Mouse (Mus musculus): ENCODE results near the gene 1700037H04Rik. TPM values are rescaled to one million over a fixed set of nuclear protein-coding genes. Genes with fewer than 3 reads are reported as not detected.
A peak's percentile ranks its signal among the peaks of the same experiment; 100 is the strongest.

1700037H04Rik gene
- polyA plus RNA-seq, 1 experiment from 2014 or later, result 88.9 TPM

DNA sequence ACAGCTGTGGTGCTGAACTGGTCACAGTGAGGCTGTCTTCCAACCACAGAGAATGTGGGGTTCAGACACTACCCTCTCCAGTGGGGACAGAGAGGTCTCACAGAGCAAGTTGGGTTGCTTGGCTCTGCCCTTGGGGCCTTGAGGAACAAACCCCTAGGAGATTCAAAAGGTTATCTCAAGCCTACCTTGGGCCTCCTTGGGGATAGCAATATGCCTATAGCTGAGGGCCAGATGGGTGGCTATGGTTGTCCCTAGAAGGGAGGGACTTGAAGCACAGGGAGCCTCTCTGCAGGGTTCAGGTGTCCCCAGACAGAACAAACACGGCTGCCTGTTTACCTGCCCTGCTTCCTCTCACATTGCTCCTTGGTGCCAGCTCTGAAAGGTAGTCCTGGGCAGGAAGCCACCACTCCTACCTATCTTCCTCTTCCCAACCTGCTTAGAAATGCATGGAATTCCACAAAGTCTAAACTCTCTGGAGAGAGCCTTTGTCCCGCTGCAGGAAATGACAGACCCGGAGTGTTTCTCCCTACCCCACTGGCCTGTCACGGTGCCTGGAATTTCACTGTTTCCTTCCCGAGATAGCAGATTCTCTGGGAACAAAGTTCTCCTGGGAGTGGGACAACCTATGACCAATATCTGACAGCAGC is 19.9 kb downstream of the 1700037H04Rik start:
- Histone ChIP-seq H3K4me3 (ENCODE audit: low read depth, low read length) (no peak overlapping the region), H3K9ac (replicated peaks; ENCODE audit: low read depth, low read length) (no peak overlapping the region), H3K36me3 (ENCODE audit: control insufficient read depth, insufficient read depth, low read length) (peaks cover 53% of the 10 kb centered on the region), H3K27me3 (ENCODE audit: control insufficient read depth, insufficient read depth, low read length) (no peaks in the 10 kb centered on the region), H3K4me2 (replicated peaks; ENCODE audit: low read depth, low read length) (no peak overlapping the region), H3K4me1 (ENCODE audit: control insufficient read depth, insufficient read depth, low read length) (no peaks in the 10 kb centered on the region), H3K27ac (ENCODE audit: low read length) (peak overlapping the region; percentile 23; the same call in 1 of the 2 replicates), H3K9me3 (ENCODE audit: control insufficient read depth, low read depth, low read length) (no peaks in the 10 kb centered on the region)
- no peak for ATAC-seq (ENCODE audit: insufficient number of reproducible peaks, insufficient read depth, low FRiP score, low read depth)
- 35% methylated on average over 5 of the region's 5 CpGs for WGBS

DNA sequence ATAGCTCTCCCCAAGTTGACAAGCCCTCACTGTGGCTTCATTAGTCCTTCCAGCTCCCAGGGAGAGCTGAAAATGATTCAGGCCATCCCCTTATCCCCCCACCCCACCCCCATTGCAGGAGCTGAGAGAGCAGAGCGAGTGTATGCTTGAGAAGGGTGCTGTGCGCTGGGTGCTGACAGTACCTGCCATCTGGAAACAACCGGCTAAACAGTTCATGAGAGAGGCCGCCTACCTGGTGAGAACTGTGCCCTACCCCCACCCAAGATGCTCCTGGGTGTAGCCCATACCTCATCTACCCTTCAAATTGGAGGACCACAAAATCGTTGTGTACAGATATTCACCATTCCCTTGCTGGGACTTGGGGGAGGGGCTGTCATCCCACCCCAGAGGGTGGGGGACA is 20.6 kb downstream of the 1700037H04Rik start:
- Histone ChIP-seq H3K27ac (ENCODE audit: low read length) (no peak overlapping the region), H3K27me3 (ENCODE audit: control insufficient read depth, insufficient read depth, low read length) (no peaks in the 10 kb centered on the region), H3K4me3 (ENCODE audit: low read depth, low read length) (no peak overlapping the region), H3K36me3 (ENCODE audit: control insufficient read depth, insufficient read depth, low read length) (peaks cover 53% of the 10 kb centered on the region), H3K4me2 (replicated peaks; ENCODE audit: low read depth, low read length) (no peak overlapping the region), H3K9ac (replicated peaks; ENCODE audit: low read depth, low read length) (no peak overlapping the region), H3K9me3 (ENCODE audit: control insufficient read depth, low read depth, low read length) (no peaks in the 10 kb centered on the region), H3K4me1 (ENCODE audit: control insufficient read depth, insufficient read depth, low read length) (no peaks in the 10 kb centered on the region)
- no peak for ATAC-seq (ENCODE audit: insufficient number of reproducible peaks, insufficient read depth, low FRiP score, low read depth)
- WGBS, result 83% methylated on average over 5 of the region's 5 CpGs

DNA sequence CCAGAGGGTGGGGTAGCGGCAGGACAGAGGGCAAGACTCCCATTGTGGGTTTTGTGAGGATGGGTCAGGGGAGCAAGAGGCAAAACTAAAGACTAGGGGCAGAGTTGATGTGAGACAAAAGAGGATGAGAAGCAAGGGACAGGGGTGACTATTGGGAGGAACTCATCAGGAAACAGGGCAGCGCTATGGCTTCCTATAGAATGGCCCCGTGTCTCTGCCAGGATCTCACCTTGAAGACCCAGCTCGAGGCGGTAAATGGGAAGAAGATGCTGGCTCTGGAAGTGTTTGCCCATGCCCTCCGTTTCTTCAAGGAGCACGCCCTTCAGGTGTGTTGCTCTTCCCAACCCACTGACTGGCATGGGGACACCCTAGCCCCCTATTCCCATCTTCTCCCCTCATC is 21.1 kb downstream of the 1700037H04Rik start:
- 88% methylated on average over 7 of the region's 7 CpGs for WGBS
- H3K9ac ChIP-seq (replicated peaks; ENCODE audit: low read depth, low read length), result no peak overlapping the region
- no peaks in the 10 kb centered on the region for H3K4me1 ChIP-seq (ENCODE audit: control insufficient read depth, insufficient read depth, low read length)
- peaks cover 53% of the 10 kb centered on the region for H3K36me3 ChIP-seq (ENCODE audit: control insufficient read depth, insufficient read depth, low read length)
- no peak overlapping the region for H3K4me2 ChIP-seq (replicated peaks; ENCODE audit: low read depth, low read length)
- H3K9me3 ChIP-seq (ENCODE audit: control insufficient read depth, low read depth, low read length), result no peaks in the 10 kb centered on the region
- ATAC-seq (ENCODE audit: insufficient number of reproducible peaks, insufficient read depth, low FRiP score, low read depth), result no peak
- no peak overlapping the region for H3K27ac ChIP-seq (ENCODE audit: low read length)
- no peak overlapping the region for H3K4me3 ChIP-seq (ENCODE audit: low read depth, low read length)
- no peaks in the 10 kb centered on the region for H3K27me3 ChIP-seq (ENCODE audit: control insufficient read depth, insufficient read depth, low read length)

DNA sequence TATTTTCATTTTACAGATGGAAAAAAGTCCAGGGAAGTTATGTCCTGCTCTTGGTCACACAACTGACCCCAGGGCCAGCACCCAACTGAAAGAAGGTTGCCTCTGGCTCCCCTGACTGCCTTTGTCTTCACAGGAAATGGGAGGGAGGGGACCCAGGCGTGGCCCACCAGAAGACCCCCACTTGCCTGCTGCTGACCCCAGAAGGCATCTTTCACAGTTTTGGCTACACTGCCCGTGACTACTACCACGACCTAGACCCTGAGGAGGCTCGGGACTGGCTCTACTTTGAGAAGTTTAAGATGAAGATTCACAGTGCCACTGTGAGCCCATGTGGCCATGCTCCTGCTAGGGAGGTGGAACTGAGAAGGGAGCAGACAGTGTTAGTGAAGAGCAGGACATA is 21.6 kb downstream of the 1700037H04Rik start:
- Histone ChIP-seq H3K9ac (replicated peaks; ENCODE audit: low read depth, low read length) (no peak overlapping the region), H3K4me1 (ENCODE audit: control insufficient read depth, insufficient read depth, low read length) (no peaks in the 10 kb centered on the region), H3K4me2 (replicated peaks; ENCODE audit: low read depth, low read length) (no peak overlapping the region), H3K36me3 (ENCODE audit: control insufficient read depth, insufficient read depth, low read length) (peaks cover 50% of the 10 kb centered on the region), H3K9me3 (ENCODE audit: control insufficient read depth, low read depth, low read length) (no peaks in the 10 kb centered on the region), H3K4me3 (ENCODE audit: low read depth, low read length) (no peak overlapping the region), H3K27ac (ENCODE audit: low read length) (no peak overlapping the region), H3K27me3 (ENCODE audit: control insufficient read depth, insufficient read depth, low read length) (no peaks in the 10 kb centered on the region)
- no peak for ATAC-seq (ENCODE audit: insufficient number of reproducible peaks, insufficient read depth, low FRiP score, low read depth)
- 73% methylated on average over 4 of the region's 4 CpGs for WGBS

DNA sequence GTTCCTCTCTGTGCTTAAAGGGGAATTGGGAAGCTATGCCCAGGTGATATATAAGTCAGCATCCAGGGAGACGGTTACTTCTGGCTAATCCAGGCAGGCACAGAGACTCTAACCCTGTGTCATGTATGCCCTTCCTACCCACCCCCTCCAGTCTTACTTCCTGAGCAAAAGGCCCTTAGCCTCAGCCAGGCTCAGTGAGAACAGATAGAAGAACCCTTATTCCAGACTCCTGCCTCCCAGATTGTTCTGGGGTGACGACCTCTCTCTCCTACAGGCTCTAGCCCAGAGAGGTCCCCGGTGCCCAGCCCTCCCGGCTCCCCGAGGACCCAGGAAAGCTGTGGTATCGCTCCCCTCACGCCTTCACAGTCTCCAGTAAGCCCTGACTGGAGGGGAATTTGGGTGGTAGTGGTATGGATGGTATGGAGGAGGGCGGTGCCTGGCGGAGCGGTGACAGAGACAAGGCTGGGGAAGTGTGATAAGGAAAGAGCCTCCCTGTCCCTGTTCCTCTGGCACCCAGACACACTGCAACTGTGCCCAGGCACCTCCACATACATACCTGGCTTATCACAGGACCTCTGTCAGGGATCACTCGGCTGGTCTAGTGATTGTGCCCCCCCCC is 24.3 kb downstream of the 1700037H04Rik start:
- 56% methylated on average over 11 of the region's 11 CpGs for whole genome bisulfite sequencing

DNA sequence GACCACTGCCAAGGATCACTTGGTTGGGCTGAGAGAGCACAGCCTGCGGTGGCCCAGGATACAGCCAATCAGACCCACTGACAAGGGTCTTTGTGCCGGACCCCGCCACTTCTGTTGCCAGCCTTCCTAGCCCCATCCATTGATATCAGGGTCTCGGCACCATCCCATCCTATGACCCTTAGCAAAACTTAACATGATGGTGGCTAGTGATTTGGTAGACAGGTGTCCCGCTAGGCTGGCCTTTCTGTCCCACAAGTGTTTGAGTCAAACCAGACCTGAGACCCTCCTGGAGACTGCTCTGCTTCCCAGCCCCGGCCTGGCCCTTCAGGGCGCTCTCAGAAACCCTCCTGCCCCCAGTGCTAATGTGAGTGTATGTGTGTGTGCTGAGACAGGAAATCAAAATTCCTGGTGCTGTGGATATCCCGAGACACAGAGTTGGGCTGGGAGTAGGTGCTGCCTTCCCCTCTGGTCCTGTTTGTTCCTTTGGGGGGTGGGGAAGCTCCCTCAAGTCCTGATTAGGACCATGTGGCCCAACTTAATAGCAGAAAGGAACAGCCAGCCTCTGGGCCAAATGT is 25.0 kb downstream of the 1700037H04Rik start:
- Histone ChIP-seq H3K27ac (ENCODE audit: low read length) (peak overlapping the region; percentile 7; the same call in 1 of the 2 replicates), H3K9ac (replicated peaks; ENCODE audit: low read depth, low read length) (no peak overlapping the region), H3K4me3 (ENCODE audit: low read depth, low read length) (no peak overlapping the region), H3K27me3 (ENCODE audit: control insufficient read depth, insufficient read depth, low read length) (no peaks in the 10 kb centered on the region), H3K36me3 (ENCODE audit: control insufficient read depth, insufficient read depth, low read length) (peaks cover 44% of the 10 kb centered on the region), H3K9me3 (ENCODE audit: control insufficient read depth, low read depth, low read length) (no peaks in the 10 kb centered on the region), H3K4me1 (ENCODE audit: control insufficient read depth, insufficient read depth, low read length) (no peaks in the 10 kb centered on the region), H3K4me2 (replicated peaks; ENCODE audit: low read depth, low read length) (no peak overlapping the region)
- ATAC-seq (ENCODE audit: insufficient number of reproducible peaks, insufficient read depth, low FRiP score, low read depth), result 0 out of 2 replicates have a peak, but pooled peaks have one; percentile 24
- WGBS, result 79% methylated on average over 8 of the region's 8 CpGs

More for the DNA sequence above, 24.3 kb downstream of the 1700037H04Rik start:
- no peaks in the 10 kb centered on the region for H3K27me3 ChIP-seq (ENCODE audit: control insufficient read depth, insufficient read depth, low read length)
- no peaks in the 10 kb centered on the region for H3K4me1 ChIP-seq (ENCODE audit: control insufficient read depth, insufficient read depth, low read length)
- H3K9me3 ChIP-seq (ENCODE audit: control insufficient read depth, low read depth, low read length), result no peaks in the 10 kb centered on the region
- no peak overlapping the region for H3K4me2 ChIP-seq (replicated peaks; ENCODE audit: low read depth, low read length)
- ATAC-seq (ENCODE audit: insufficient number of reproducible peaks, insufficient read depth, low FRiP score, low read depth), result peak; percentile 81; the same call in 1 of the 2 replicates
- H3K4me3 ChIP-seq (ENCODE audit: low read depth, low read length), result no peak overlapping the region
- no peak overlapping the region for H3K9ac ChIP-seq (replicated peaks; ENCODE audit: low read depth, low read length)
- peaks cover 46% of the 10 kb centered on the region for H3K36me3 ChIP-seq (ENCODE audit: control insufficient read depth, insufficient read depth, low read length)
- no peak overlapping the region for H3K27ac ChIP-seq (ENCODE audit: low read length)

DNA sequence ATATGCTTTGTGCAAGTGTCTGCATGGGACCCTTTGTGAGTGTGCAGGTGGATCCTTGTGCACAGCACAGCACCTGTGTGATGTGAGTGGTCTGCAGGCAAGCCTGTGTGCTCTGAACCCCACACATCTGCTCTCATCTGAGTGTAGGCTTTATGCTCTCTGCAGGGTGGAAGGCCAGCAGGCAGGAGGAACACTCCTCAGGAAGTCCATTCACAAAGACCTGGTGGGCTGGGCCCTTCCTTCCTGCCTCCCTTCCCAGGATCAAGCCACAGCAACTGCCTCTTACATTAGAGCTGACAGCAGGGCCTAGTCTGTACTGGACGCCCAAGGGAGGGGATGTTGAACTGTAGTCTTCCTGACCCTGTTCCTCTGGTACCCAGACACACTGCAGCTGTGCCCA is 25.5 kb downstream of the 1700037H04Rik start:
- Histone ChIP-seq H3K4me3 (ENCODE audit: low read depth, low read length) (no peak overlapping the region), H3K4me1 (ENCODE audit: control insufficient read depth, insufficient read depth, low read length) (peaks cover 2% of the 10 kb centered on the region; the same call in 1 of the 2 replicates), H3K27me3 (ENCODE audit: control insufficient read depth, insufficient read depth, low read length) (no peaks in the 10 kb centered on the region), H3K27ac (ENCODE audit: low read length) (peak overlapping the region; percentile 28; the same call in 1 of the 2 replicates), H3K36me3 (ENCODE audit: control insufficient read depth, insufficient read depth, low read length) (peaks cover 43% of the 10 kb centered on the region), H3K9me3 (ENCODE audit: control insufficient read depth, low read depth, low read length) (no peaks in the 10 kb centered on the region), H3K4me2 (replicated peaks; ENCODE audit: low read depth, low read length) (no peak overlapping the region), H3K9ac (replicated peaks; ENCODE audit: low read depth, low read length) (no peak overlapping the region)
- ATAC-seq (ENCODE audit: insufficient number of reproducible peaks, insufficient read depth, low FRiP score, low read depth), result no peak
- 60% methylated on average over 1 of the region's 1 CpGs for WGBS

DNA sequence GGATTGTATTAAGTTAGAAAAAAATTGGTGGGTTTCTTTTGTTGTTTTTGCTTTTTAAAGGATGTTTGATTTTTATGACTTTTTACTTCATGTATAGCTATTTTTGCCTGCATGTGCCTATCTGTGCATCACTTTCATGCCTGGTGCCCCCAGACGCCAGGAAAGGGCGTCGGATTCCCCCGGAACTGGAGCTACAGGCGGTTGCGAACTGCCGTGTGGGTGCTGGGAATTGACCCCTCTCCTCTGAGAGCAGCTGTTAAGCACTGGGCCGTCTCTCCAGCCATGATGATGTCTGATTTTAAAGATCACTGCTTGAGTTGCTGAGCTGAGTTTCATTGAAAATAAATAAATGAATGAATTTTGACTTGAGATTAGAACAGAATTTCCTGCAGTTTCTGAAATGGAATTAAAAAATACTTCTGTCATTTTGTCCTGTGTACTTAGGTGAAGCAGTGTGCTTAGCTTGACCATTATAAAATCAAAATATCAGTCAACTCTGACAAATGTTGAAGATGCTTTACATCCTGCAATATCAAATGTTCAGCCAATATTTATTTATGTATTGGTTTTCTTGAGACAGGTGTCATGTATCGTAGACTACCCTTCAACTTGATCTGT is 26.8 kb downstream of the 1700037H04Rik start, which contains the start of gene Gm11037:
TSS of gene Gm11037 (plus strand) at position 568 of the 618 bp plus-strand sequence.
- WGBS, result 79% methylated on average over 9 of the region's 9 CpGs
- H3K4me3 ChIP-seq (ENCODE audit: low read depth, low read length), result no peak within 1 kb of the TSS
- peaks cover 29% of the 10 kb centered on the region for H3K36me3 ChIP-seq (ENCODE audit: control insufficient read depth, insufficient read depth, low read length)
- H3K27ac ChIP-seq (ENCODE audit: low read length), result peak within 1 kb of the TSS; percentile 28; the same call in 1 of the 2 replicates
- no peak for ATAC-seq (ENCODE audit: insufficient number of reproducible peaks, insufficient read depth, low FRiP score, low read depth)
- H3K4me1 ChIP-seq (ENCODE audit: control insufficient read depth, insufficient read depth, low read length), result peaks cover 14% of the 10 kb centered on the region
- H3K27me3 ChIP-seq (ENCODE audit: control insufficient read depth, insufficient read depth, low read length), result no peaks in the 10 kb centered on the region
- H3K9me3 ChIP-seq (ENCODE audit: control insufficient read depth, low read depth, low read length), result no peaks in the 10 kb centered on the region
- H3K4me2 ChIP-seq (replicated peaks; ENCODE audit: low read depth, low read length), result no peak within 1 kb of the TSS
- H3K9ac ChIP-seq (replicated peaks; ENCODE audit: low read depth, low read length), result no peak within 1 kb of the TSS

Measured in stomach, embryonic 14.5 days (tissue).